Mouse (Mus musculus) thymus, postnatal 4 days (tissue): ENCODE data around the gene Gnai3.

ENCODE experiments used
- DNase-seq: peaks from one replicate; pipeline ENCODE4 v3.0.0; 2021

Gene Gnai3

GRCm38 (mm10) chr3:108145534-108146445, at the start of gene Gnai3:
Gene Gnai3 (minus strand): TSS chr3:108146146.
- peak; percentile 92 for DNase-seq

DNA sequence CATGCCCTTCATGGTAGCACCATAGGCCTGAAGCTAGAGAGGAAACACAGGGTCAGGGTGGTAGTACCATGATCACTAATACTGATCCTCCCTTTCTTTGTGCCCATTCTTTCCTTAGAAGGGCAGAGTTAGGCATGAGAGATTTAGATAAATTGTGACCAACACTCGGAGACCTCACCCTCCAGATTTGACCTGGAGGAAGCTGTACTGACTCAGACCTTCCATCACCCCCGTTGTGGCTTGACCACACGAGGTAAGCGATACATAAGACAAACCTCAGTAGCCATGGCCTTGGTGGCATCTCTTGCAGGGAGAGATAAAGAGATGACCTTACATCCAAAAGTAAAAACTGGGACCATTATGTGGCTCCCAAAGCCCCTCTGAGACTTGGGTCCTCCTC, 49.3 kb upstream of the Gnai3 start:
- DNase-seq, result no peak

GRCm38 (mm10) chr3:108193686-108194085, 47.7 kb upstream of the Gnai3 start:
- DNase-seq, result no peak

DNA sequence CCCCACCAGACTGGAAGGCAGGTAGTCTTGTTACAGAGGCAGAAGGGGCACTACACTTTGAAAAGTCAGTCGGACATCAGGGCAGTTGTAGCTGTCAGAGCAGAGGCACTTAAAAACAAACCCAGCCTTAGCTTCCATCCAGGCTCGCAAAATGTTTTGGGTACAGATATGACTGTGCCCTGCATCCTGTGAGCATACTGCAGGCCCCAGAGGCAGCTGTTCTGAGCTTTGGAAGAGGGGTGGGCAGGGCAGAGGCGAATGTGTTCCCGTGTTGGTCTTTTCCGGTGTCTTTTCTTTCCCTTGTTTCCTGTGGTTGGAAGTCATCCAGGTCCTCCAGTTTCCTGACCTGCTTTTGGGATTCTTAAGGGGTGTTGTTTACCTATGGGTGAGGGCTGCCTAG, 44.0 kb upstream of the Gnai3 start:
- no peak for DNase-seq

GRCm38 (mm10) chr3:108188716-108189490, 43.0 kb upstream of the Gnai3 start:
- no peak for DNase-seq

DNA sequence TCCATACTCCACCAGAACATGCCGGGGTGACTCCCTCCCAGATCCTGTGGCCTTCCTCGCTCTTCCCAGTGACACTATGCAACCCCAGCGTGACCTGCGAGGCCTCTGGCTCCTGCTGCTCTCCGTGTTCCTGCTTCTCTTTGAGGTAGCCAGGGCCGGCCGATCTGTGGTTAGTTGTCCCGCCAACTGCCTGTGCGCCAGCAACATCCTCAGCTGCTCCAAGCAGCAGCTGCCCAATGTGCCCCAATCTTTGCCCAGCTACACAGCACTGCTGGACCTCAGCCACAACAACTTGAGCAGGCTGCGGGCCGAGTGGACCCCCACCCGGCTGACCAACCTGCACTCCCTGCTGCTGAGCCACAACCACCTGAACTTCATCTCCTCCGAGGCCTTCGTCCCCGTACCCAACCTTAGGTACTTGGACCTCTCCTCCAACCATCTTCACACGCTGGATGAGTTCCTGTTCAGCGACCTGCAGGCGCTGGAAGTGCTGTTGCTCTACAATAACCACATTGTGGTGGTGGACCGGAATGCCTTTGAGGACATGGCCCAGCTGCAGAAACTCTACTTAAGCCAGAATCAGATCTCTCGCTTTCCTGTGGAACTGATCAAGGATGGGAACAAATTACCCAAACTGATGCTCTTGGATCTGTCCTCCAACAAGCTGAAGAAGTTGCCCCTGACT, 41.3 kb upstream of the Gnai3 start:
- DNase-seq, result no peak

DNA sequence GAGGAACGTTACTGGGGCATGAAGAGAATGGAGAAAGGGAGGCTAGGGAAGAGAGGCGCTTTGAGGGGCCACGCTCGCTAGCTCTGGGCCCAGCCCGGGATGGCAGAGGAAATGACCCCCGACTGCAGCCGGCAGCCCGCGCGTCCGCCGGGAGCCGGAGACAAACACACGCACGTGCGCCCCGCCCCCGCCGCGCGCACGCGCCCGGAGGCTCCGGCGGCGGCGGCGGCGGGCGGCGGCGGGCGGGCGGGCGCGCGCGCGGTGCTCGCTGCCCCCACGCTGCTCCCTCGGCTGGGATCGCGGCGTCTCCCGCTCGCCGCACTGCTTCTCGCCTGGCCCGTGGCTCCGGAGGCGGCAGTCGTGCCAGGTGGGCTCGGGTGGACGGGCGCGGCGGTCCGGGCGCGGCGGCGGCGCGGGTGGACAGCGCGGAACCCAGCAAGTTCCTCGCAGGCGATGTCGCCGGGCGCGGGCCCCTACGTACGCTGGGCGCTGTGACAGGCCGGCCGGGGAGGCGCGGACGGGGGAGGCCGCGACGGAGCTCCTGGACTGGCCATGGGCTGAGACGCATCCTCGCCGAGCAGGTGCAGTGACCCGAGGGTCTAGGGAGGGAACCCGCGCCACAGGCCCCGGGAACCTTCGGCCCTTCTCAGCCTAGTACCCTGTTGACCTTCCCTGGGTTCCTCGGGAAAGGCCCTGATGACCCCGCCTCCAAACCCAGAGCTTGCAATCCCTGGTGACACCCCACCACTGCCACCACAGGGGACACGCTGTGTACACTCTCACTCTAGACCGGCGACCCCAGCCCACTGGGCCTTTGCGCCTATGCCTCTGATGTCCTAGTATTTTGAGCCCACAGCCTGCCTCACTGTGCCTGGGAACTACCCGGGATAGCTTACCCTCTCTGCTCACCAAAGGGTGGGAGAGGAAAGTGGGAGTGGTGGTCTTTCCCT, 40.4 kb upstream of the Gnai3 start, which contains the start of gene Amigo1:
Amigo1 (plus strand) TSS at position 238 of the 950 bp plus-strand sequence.
- DNase-seq, result peak; percentile 75

DNA sequence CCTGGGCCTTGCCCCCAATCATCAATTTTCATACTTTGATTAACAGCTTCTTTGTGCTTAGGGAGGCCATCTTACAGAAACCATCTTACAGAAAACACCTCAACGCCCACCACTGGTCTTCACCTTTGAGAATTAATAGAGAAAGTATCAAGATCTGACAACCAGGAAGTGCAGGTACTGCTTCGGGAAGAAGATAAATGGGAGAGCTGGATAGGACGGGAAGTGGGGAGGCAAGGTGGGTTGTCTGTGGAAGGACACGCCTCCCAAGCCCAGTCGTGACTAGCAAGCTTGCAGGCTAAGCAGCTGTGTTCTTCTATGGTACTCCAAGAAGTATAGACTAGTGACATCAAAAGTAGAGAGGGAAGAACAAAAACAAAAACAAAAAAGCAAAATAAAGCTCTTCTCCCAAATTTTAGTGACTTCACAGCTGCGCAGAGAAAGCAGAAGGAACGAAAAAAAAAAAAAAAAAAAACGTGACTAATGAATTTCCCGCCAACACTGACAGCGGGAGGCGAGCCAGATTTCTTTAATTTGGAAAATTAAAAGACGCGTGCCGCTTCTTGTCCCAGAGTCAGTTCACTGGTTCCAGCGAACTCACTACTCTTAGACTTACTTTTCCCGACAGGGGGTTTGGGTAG, 39.6 kb upstream of the Gnai3 start:
- DNase-seq, result no peak

DNA sequence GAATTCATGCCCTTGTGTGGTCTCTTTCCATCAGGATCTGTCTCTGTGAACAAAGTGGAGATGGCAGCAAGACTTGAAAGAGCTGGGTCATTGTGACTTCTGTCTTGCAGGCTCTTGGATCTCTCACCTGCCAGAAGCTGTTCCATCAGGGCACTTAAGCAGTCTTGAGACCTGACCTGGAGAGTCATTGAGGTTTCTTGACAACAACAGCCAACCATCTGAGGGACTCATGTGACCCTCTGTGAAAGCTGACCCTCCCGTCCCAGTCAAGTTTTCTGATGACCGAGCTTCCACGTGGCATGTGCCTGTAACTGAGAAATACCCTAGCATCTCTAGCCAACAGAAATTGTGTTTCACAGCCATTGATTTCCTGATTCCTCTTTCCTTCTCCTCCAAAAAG, 38.8 kb upstream of the Gnai3 start:
- no peak for DNase-seq

DNA sequence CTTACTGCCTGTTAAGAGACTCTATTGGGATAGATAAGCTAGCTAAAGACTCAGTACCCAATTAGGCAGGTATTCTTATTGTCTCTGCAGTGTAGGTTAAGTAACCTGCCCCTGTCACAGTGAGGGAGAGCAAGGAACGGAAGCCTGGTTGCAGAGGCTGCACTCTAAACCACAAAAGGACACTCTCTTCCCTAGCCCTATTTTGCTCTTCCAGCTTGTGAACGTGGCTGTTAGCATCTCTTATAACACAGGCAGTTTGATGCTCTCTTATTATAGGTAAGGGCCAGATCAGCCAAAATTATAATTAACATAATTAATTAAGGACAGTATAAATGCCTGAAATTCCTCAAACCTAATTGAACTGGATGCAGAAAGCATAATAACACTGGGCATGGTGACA, 34.6 kb upstream of the Gnai3 start:
- DNase-seq, result no peak

- DNase-seq, result no peak
Observed at GRCm38 (mm10) chr3:108178756-108179715, 33.1 kb upstream of the Gnai3 start.

- no peak for DNase-seq
Observed at GRCm38 (mm10) chr3:108174672-108175531, 29.0 kb upstream of the Gnai3 start.

GRCm38 (mm10) chr3:108169199-108169598, 23.3 kb upstream of the Gnai3 start:
- DNase-seq, result no peak

GRCm38 (mm10) chr3:108167499-108167898, 21.6 kb upstream of the Gnai3 start:
- DNase-seq, result no peak

DNA sequence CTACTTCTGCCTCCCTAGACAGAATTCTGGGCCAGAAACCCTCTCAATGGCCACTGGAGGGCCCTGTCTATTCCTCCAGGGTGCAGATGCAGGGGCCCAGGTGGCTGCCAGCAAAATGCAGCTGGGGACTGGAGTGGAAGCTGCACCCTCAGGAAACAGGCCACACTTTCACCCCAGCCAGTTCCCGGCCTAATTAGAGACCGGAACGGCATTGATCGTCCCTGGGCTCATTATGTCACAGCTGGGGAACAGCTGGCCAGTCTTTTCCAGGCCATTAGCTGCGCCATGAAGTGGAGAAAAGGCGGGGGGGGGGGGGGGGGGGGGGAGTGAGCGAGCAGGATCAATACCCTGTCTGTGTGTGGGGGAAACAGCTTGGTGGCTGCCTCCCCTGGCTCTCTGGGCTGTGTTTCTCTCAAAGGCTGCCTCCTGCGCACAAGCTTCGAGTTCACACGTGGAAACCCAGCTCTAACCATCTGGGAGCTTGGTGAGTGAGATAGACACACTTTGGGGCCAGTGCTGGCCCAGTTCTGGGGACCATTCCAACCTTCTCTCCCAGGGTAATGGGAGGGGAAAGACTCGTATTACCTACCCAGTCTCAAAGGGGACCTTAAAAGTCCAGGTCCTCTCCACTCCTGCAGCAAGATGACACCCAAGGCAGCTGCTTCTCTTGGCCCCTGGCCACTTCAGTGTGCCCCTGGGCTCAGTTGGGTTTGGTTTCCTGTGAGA, 20.7 kb upstream of the Gnai3 start:
- peak; percentile 71 for DNase-seq

DNA sequence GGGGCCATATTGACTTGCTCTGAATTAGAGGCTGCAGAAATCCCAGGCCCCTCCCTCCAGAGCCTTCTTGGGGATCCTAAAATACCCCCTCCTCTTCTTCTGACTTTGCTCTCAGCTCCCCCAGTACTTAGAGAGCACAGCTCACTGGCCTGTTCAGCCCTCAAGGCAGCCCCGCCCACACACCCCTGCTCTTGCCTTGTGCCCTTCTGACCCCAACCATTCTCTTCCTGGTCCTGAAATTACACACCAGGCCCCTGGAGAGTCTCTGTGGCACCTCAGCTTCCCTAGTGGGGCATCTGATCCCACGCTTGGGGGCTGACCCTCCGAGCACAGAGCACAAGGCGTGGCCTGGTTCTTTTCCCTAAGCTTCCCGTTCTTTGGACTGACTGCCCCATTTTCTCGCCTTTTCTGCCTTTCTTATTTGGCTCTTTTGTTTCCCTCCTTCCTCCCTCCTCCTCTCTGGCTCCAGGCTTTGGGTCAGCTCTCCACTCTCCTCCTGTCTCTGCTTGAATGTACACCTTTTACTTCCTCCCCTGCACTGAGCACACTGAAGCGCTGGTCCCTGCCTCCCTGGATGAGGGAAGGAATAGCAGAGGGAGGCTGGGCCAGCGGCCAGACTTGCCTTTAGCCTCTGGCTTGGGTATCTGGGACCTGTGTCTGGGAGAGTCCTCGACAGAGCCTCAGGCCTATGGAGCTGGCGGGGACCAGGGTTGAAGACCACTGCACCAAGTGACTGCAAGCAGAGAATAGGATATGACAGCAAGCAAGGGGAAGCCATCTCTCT, 19.8 kb upstream of the Gnai3 start:
- DNase-seq, result peak; percentile 30

DNA sequence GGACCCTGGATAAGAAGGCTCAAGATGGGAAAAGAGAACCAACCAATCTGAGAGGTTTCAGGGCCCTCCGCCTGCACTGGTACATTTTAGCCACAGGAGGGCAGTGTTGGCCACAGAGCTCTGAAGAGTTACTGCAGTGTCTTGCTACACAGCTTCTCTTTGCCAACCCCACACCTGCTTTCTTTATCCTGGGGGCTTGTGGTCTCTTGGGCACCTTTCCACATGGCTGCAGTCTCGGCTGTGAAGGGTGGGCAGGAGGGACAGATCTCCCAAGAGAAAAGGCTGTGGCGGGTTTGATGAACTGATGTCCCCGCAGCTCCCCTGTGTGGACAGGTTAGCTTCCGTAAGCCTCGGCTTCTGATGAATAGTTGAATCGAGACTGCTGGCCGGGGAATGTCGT, 18.9 kb upstream of the Gnai3 start:
- peak; percentile 83 for DNase-seq

DNA sequence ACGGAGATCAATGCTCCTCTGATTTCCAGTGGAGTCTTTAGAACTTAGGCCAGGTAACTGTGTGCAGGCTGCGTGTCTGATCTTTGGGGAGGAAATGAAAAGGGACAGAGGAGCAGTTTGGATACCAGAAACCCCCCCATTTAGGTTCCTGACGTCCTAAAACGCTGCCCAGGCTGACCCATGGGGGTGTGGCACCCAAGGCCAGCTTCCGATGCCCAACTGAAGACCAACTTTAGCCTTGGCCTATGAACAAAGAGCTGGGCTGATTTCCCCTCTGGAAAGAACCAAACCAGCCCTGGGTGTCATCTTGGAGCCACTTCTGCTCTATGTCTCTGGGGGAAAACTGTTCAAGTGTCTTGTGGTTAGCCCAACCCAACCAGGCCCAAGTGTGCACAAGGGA, 18.1 kb upstream of the Gnai3 start:
- DNase-seq, result no peak
